ENCODE assay signal across 25 mouse cellular contexts in genomic region chr1:153024453-153024852, GRCm38 (mm10).
DNase-seq lines count a peak whose midpoint lies in the region; ATAC-seq and TF ChIP-seq lines count a peak whose summit lies in the region.
"Had no signal": no experiment of that assay in that cellular context is flagged by ENCODE, and none has a peak within 500 bp of the region (broad histone marks: within the 10 kb centered on the region; RNA-seq: fewer than 3 reads in every experiment).

No protein-coding gene starts in this region.

- no peak overlapping the region for H3K4me2 ChIP-seq in liver, embryonic 14.5 days (ENCODE audit: low read depth)
- no peak overlapping the region for H3K4me2 ChIP-seq in liver, embryonic 11.5 days
- no peak overlapping the region for H3K4me2 ChIP-seq in liver, embryonic 16.5 days (ENCODE audit: low read depth, low read length)
- H3K4me2 ChIP-seq in forebrain, embryonic 16.5 days (ENCODE audit: low read length) = no peak overlapping the region
- no peak overlapping the region for H3K4me2 ChIP-seq in midbrain, embryonic 15.5 days
- H3K4me2 ChIP-seq: embryonic facial prominence, embryonic 12.5 days; embryonic facial prominence, embryonic 15.5 days; heart, embryonic 13.5 days; hindbrain, embryonic 12.5 days; hindbrain, embryonic 15.5 days had no signal

- H3K9me3 ChIP-seq in liver, embryonic 14.5 days (ENCODE audit: control insufficient read depth, low read length) = no peaks in the 10 kb centered on the region
- H3K9me3 ChIP-seq in liver, embryonic 11.5 days (ENCODE audit: control insufficient read depth, low read length) = no peaks in the 10 kb centered on the region
- H3K9me3 ChIP-seq in liver, embryonic 16.5 days (replicated peaks; ENCODE audit: control insufficient read depth, low read length) = no peaks in the 10 kb centered on the region
- no peaks in the 10 kb centered on the region for H3K9me3 ChIP-seq in forebrain, embryonic 16.5 days (ENCODE audit: control insufficient read depth, low read length)
- no peaks in the 10 kb centered on the region for H3K9me3 ChIP-seq in midbrain, embryonic 15.5 days
- H3K9me3 ChIP-seq: embryonic facial prominence, embryonic 12.5 days; embryonic facial prominence, embryonic 15.5 days; heart, embryonic 10.5 days; hindbrain, embryonic 12.5 days; hindbrain, embryonic 15.5 days had no signal

- H3K9ac ChIP-seq in liver, embryonic 14.5 days (replicated peaks) = no peak overlapping the region
- no peak overlapping the region for H3K9ac ChIP-seq in liver, embryonic 11.5 days (ENCODE audit: low read depth, low read length)
- H3K9ac ChIP-seq in liver, embryonic 16.5 days (ENCODE audit: low read depth, low read length) = no peak overlapping the region
- H3K9ac ChIP-seq in forebrain, embryonic 16.5 days (replicated peaks; ENCODE audit: low read depth, low read length) = no peak overlapping the region
- H3K9ac ChIP-seq in midbrain, embryonic 15.5 days = no peak overlapping the region
- H3K9ac ChIP-seq: embryonic facial prominence, embryonic 12.5 days; embryonic facial prominence, embryonic 15.5 days; heart, embryonic 13.5 days; hindbrain, embryonic 12.5 days; hindbrain, embryonic 15.5 days had no signal

- peaks cover 2 to 13% of the 10 kb centered on the region in 2 experiments; a peak in 3 of 4 replicates for H3K4me1 ChIP-seq in liver, embryonic 14.5 days (replicated peaks; ENCODE audit: control insufficient read depth in 2 of 2, insufficient read depth in 2 of 2, low read length in 1 of 2)
- H3K4me1 ChIP-seq in liver, embryonic 11.5 days (replicated peaks; ENCODE audit: control insufficient read depth, insufficient read depth, low read length) = peaks cover 4% of the 10 kb centered on the region; the same call in 1 of the 2 replicates
- peaks cover 3% of the 10 kb centered on the region; the same call in 1 of the 2 replicates for H3K4me1 ChIP-seq in liver, embryonic 16.5 days (ENCODE audit: control insufficient read depth, low read depth, low read length)
- H3K4me1 ChIP-seq in forebrain, embryonic 16.5 days (replicated peaks; ENCODE audit: control insufficient read depth, insufficient read depth, low read length) = peaks cover 3% of the 10 kb centered on the region; the same call in 1 of the 2 replicates
- 0 out of 2 replicates have a peak, but pooled peaks cover 4% of the 10 kb centered on the region for H3K4me1 ChIP-seq in midbrain, embryonic 15.5 days
- H3K4me1 ChIP-seq: embryonic facial prominence, embryonic 15.5 days; hindbrain, embryonic 15.5 days had no signal

- no peak overlapping the region for H3K27ac ChIP-seq in liver, embryonic 14.5 days
- no peak overlapping the region for H3K27ac ChIP-seq in liver, embryonic 11.5 days (ENCODE audit: low read depth, low read length)
- H3K27ac ChIP-seq in liver, embryonic 16.5 days (ENCODE audit: low read length) = no peak overlapping the region
- no peak overlapping the region for H3K27ac ChIP-seq in forebrain, embryonic 16.5 days (ENCODE audit: low read length)
- no peak overlapping the region for H3K27ac ChIP-seq in midbrain, embryonic 15.5 days
- H3K27ac ChIP-seq: embryonic facial prominence, embryonic 12.5 days; embryonic facial prominence, embryonic 15.5 days; heart, embryonic 10.5 days; heart, embryonic 13.5 days; hindbrain, embryonic 12.5 days; hindbrain, embryonic 15.5 days had no signal

- no peak for TF ChIP-seq CTCF in liver, embryonic 14.5 days (IDR thresholded peaks at IDR 0.05; ENCODE audit: low read depth)

- DNase-seq in liver, embryonic 14.5 days (ENCODE audit: low read depth in 3 of 3, low spot score in 3 of 3) = no peak
- no peak for DNase-seq in liver, embryonic 11.5 days (ENCODE audit: low spot score)
- no peak for DNase-seq in cerebellum, adult 9-11 months
- DNase-seq: adrenal gland, postnatal 10 days; adrenal gland, postnatal 36 days; cerebellum, adult 18-20 months; cerebellum, adult 9-10 months; cerebellum, postnatal 25 days; gastrocnemius, postnatal 25 days; heart, adult 18-20 months; heart, postnatal 14 days; heart, postnatal 4 days had no signal

- peak; percentile 41; the same call in 1 of the 2 replicates for ATAC-seq in liver, embryonic 14.5 days (ENCODE audit: insufficient read depth)
- ATAC-seq in liver, embryonic 11.5 days (replicated peaks; ENCODE audit: low FRiP score) = no peak; the same call in 1 of the 2 replicates
- ATAC-seq in common myeloid progenitor, adult 5-6 weeks (replicated peaks; ENCODE audit: low read depth, poor library complexity, severe bottlenecking) = 0 out of 2 replicates have a peak, but pooled peaks have one; percentile 6
- ATAC-seq in liver, embryonic 16.5 days (ENCODE audit: low read depth) = peak; percentile 66
- no peak for ATAC-seq in forebrain, embryonic 16.5 days
- no peak for ATAC-seq in midbrain, embryonic 15.5 days (replicated peaks)
- ATAC-seq: CD4-positive, CD25-positive, alpha-beta regulatory T cell, adult 4 months; forebrain, embryonic 14.5 days; Patski had no signal

- 32% methylated on average over 2 of the region's 2 CpGs for WGBS in liver, embryonic 14.5 days (ENCODE audit: insufficient replicate concordance)
- WGBS in liver, embryonic 11.5 days = 35% methylated on average over 2 of the region's 2 CpGs
- 33% methylated on average over 2 of the region's 2 CpGs for WGBS in liver, embryonic 16.5 days (ENCODE audit: insufficient replicate concordance)
- WGBS in forebrain, embryonic 16.5 days = 83% methylated on average over 2 of the region's 2 CpGs
- WGBS in midbrain, embryonic 15.5 days = 92% methylated on average over 2 of the region's 2 CpGs

- no peaks in the 10 kb centered on the region for H3K27me3 ChIP-seq in liver, embryonic 14.5 days (ENCODE audit: control insufficient read depth, insufficient read depth, low read length)
- H3K27me3 ChIP-seq in liver, embryonic 11.5 days (replicated peaks; ENCODE audit: control insufficient read depth, insufficient read depth, low read length) = no peaks in the 10 kb centered on the region
- no peaks in the 10 kb centered on the region for H3K27me3 ChIP-seq in liver, embryonic 16.5 days (ENCODE audit: control insufficient read depth, insufficient read depth, low read depth, low read length)
- no peaks in the 10 kb centered on the region for H3K27me3 ChIP-seq in forebrain, embryonic 16.5 days (replicated peaks; ENCODE audit: control insufficient read depth, insufficient read depth, low read length)
- H3K27me3 ChIP-seq in midbrain, embryonic 15.5 days (replicated peaks) = no peaks in the 10 kb centered on the region
- H3K27me3 ChIP-seq: embryonic facial prominence, embryonic 12.5 days; embryonic facial prominence, embryonic 15.5 days; heart, embryonic 13.5 days; hindbrain, embryonic 12.5 days; hindbrain, embryonic 15.5 days; Patski had no signal

- H3K36me3 ChIP-seq in liver, embryonic 14.5 days (replicated peaks; ENCODE audit: control insufficient read depth, insufficient read depth, low read depth) = no peaks in the 10 kb centered on the region
- no peaks in the 10 kb centered on the region for H3K36me3 ChIP-seq in liver, embryonic 11.5 days (ENCODE audit: control insufficient read depth, insufficient read depth, low read length)
- H3K36me3 ChIP-seq in liver, embryonic 16.5 days (ENCODE audit: control insufficient read depth, insufficient read depth) = no peaks in the 10 kb centered on the region
- no peaks in the 10 kb centered on the region for H3K36me3 ChIP-seq in forebrain, embryonic 16.5 days (ENCODE audit: control insufficient read depth, insufficient read depth)
- no peaks in the 10 kb centered on the region for H3K36me3 ChIP-seq in midbrain, embryonic 15.5 days (replicated peaks)
- H3K36me3 ChIP-seq: embryonic facial prominence, embryonic 12.5 days; embryonic facial prominence, embryonic 15.5 days; heart, embryonic 10.5 days; heart, embryonic 13.5 days; hindbrain, embryonic 12.5 days; hindbrain, embryonic 15.5 days had no signal

- TF ChIP-seq EP300 in liver, embryonic 14.5 days (IDR thresholded peaks at IDR 0.05; ENCODE audit: low read depth) = peak; percentile 52; the same call in 1 of the 2 replicates

- no peak overlapping the region for H3K4me3 ChIP-seq in liver, embryonic 14.5 days (ENCODE audit: insufficient read depth in 1 of 2, low read depth in 2 of 2, low read length in 2 of 2)
- H3K4me3 ChIP-seq in liver, embryonic 11.5 days (ENCODE audit: low read depth, low read length) = no peak overlapping the region
- no peak overlapping the region for H3K4me3 ChIP-seq in liver, embryonic 16.5 days (ENCODE audit: low read depth, low read length)
- no peak overlapping the region for H3K4me3 ChIP-seq in forebrain, embryonic 16.5 days (replicated peaks; ENCODE audit: low read length)
- no peak overlapping the region for H3K4me3 ChIP-seq in midbrain, embryonic 15.5 days
- H3K4me3 ChIP-seq: embryonic facial prominence, embryonic 12.5 days; embryonic facial prominence, embryonic 15.5 days; heart, embryonic 10.5 days; heart, embryonic 13.5 days; hindbrain, embryonic 12.5 days; hindbrain, embryonic 15.5 days had no signal

Comparison
In these comparisons a context has a peak if more than half of its experiments do, and no peak if none do; other contexts are left out.
1. ATAC-seq: peak in liver, embryonic 14.5 days (single experiment), common myeloid progenitor, adult 5-6 weeks (single experiment) and liver, embryonic 16.5 days (single experiment); none in liver, embryonic 11.5 days (single experiment), forebrain, embryonic 16.5 days (single experiment) and midbrain, embryonic 15.5 days (single experiment).